In the genomic region with DNA sequence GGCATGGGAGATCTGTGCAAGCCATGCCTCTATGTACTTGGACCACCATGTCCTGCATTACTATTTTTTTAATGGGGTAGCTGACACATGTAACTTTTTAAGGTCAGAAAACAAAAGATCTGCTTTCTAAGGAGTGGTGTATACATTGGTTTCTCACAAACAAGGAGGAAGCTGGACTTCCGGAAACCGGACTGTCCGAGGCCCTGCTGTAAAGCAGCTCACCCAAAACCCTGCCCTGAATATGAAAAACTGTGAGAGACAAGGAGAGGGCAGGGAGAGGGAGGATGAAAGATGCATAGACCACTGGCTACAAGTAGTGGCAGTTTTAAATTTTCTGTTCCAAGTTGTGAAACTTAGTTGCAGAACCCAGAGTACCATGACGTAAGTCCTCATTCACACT, we compare ENCODE assay signal across 29 mouse cellular contexts. TPM values are rescaled to one million over a fixed set of nuclear protein-coding genes. Genes with fewer than 3 reads are reported as not detected.
DNase-seq lines count a peak whose midpoint lies in the region; ATAC-seq and TF ChIP-seq lines count a peak whose summit lies in the region.
"Had no signal": no experiment of that assay in that cellular context is flagged by ENCODE, and none has a peak within 500 bp of the region (broad histone marks: within the 10 kb centered on the region; RNA-seq: fewer than 3 reads in every experiment).

No protein-coding gene starts in this region.

- H3K9ac ChIP-seq in CH12.LX (ENCODE audit: insufficient read depth, low read depth): peak overlapping the region; percentile 97
- no peak overlapping the region for H3K9ac ChIP-seq in lung, postnatal 0 days (replicated peaks; ENCODE audit: low read depth)
- H3K9ac ChIP-seq: embryonic facial prominence, embryonic 13.5 days; forebrain, embryonic 13.5 days; heart, embryonic 13.5 days; hindbrain, embryonic 12.5 days; hindbrain, embryonic 15.5 days had no signal

- TF ChIP-seq CTCF in C2C12 (IDR thresholded peaks at IDR 0.05; ENCODE audit: control insufficient read depth, insufficient read depth, insufficient read length) (no peak), CH12.LX (conservative IDR thresholded peaks at IDR 0.05 in 1 of 2, IDR thresholded peaks at IDR 0.05 in 1 of 2; ENCODE audit: low read depth in 2 of 2, low read length in 2 of 2) (no peak)
- no peak for TF ChIP-seq CTCF in bone marrow macrophage, adult 2 months (IDR thresholded peaks at IDR 0.05; ENCODE audit: low read depth, low read length)
- no peak for TF ChIP-seq CTCF in lung, postnatal 0 days (IDR thresholded peaks at IDR 0.05)

- dilution Hi-C loops in CH12.LX (cut with MboI; ENCODE audit: extremely low pct_ligation_motif_present, extremely low pct_unique_long_range_greater_than_20kb, low sequenced_read_pairs): no loop called here

- H3K79me2 ChIP-seq in C2C12 (ENCODE audit: control insufficient read depth, insufficient read depth) (peaks cover 64% of the 10 kb centered on the region), CH12.LX (replicated peaks; ENCODE audit: control insufficient read depth, extremely low read depth, insufficient read depth, poor library complexity, severe bottlenecking) (peaks cover 94% of the 10 kb centered on the region)

- DNase-seq in CH12.LX (ENCODE audit: extremely low read depth): no peak
- no peak for DNase-seq in lung, postnatal 0 days (ENCODE audit: low spot score)
- no peak for DNase-seq in embryo, embryonic 10 days (ENCODE audit: low spot score)
- no peak for DNase-seq in lung, postnatal 4 days
- DNase-seq: adrenal gland, adult 8-10 months; adrenal gland, postnatal 25 days; cerebellum, adult 18-20 months; cerebellum, adult 9-10 months; cerebellum, postnatal 14 days; embryo, embryonic 11 days; gastrocnemius, adult 2 months; gastrocnemius, postnatal 14 days; heart, adult 18-20 months; heart, postnatal 14 days; kidney, adult 11 months had no signal

- peak; percentile 70 for TF ChIP-seq EP300 in CH12.LX (IDR thresholded peaks at IDR 0.05; ENCODE audit: low read length)
- no peak for TF ChIP-seq EP300 in lung, postnatal 0 days (IDR thresholded peaks at IDR 0.05)

- H3K27ac ChIP-seq in CH12.LX (ENCODE audit: insufficient read depth, low read depth): peak overlapping the region; percentile 97
- H3K27ac ChIP-seq in bone marrow macrophage, adult 2 months (ENCODE audit: insufficient read depth, low read depth, low read length): no peak overlapping the region
- no peak overlapping the region for H3K27ac ChIP-seq in lung, postnatal 0 days (ENCODE audit: low read length)
- H3K27ac ChIP-seq: embryonic facial prominence, embryonic 10.5 days; embryonic facial prominence, embryonic 13.5 days; forebrain, embryonic 10.5 days; forebrain, embryonic 13.5 days; gastrocnemius, adult 2 months; heart, embryonic 10.5 days; heart, embryonic 13.5 days; hindbrain, embryonic 12.5 days; hindbrain, embryonic 15.5 days had no signal

- H3K27me3 ChIP-seq in C2C12 (ENCODE audit: control insufficient read depth, insufficient read depth, insufficient read length) (no peaks in the 10 kb centered on the region), CH12.LX (replicated peaks) (no peaks in the 10 kb centered on the region)
- no peaks in the 10 kb centered on the region for H3K27me3 ChIP-seq in lung, postnatal 0 days (replicated peaks; ENCODE audit: insufficient read depth, low read length)
- H3K27me3 ChIP-seq: embryonic facial prominence, embryonic 13.5 days; forebrain, embryonic 13.5 days; hindbrain, embryonic 12.5 days; hindbrain, embryonic 15.5 days had no signal

- peak overlapping the region; percentile 67; the same call in 1 of the 2 replicates for H3K4me2 ChIP-seq in CH12.LX (ENCODE audit: insufficient read depth, low read depth, poor library complexity, severe bottlenecking)
- no peak overlapping the region for H3K4me2 ChIP-seq in lung, postnatal 0 days (replicated peaks; ENCODE audit: low read depth, low read length)
- H3K4me2 ChIP-seq: embryonic facial prominence, embryonic 13.5 days; forebrain, embryonic 13.5 days; heart, embryonic 13.5 days; hindbrain, embryonic 12.5 days; hindbrain, embryonic 15.5 days had no signal

- H3K4me3 ChIP-seq in C2C12 (ENCODE audit: insufficient read depth, poor library complexity, severe bottlenecking) (peak overlapping the region; percentile 41), CH12.LX (replicated peaks in 1 of 3; ENCODE audit: low read depth in 2 of 3, low read length in 2 of 3, poor library complexity in 1 of 3) (peak overlapping the region; percentile 57 to 98 (median 83))
- peak overlapping the region; percentile 13; the same call in 1 of the 2 replicates for H3K4me3 ChIP-seq in bone marrow macrophage, adult 2 months (ENCODE audit: insufficient read depth, low read length)
- H3K4me3 ChIP-seq in lung, postnatal 0 days (ENCODE audit: low read depth, low read length): no peak overlapping the region
- H3K4me3 ChIP-seq: embryonic facial prominence, embryonic 10.5 days; embryonic facial prominence, embryonic 13.5 days; forebrain, embryonic 10.5 days; forebrain, embryonic 13.5 days; gastrocnemius, adult 2 months; heart, embryonic 10.5 days; heart, embryonic 13.5 days; hindbrain, embryonic 12.5 days; hindbrain, embryonic 15.5 days had no signal

- H3ac ChIP-seq in C2C12 (ENCODE audit: control insufficient read depth, insufficient read length, low read depth): peak overlapping the region; percentile 54

- H3K4me1 ChIP-seq in CH12.LX (ENCODE audit: control insufficient read depth in 1 of 2, insufficient read depth in 2 of 2): peaks cover 2 to 31% of the 10 kb centered on the region in 2 experiments; a peak in 3 of 4 replicates
- peaks cover 35% of the 10 kb centered on the region for H3K4me1 ChIP-seq in bone marrow macrophage, adult 2 months (ENCODE audit: control insufficient read depth, insufficient read depth, low read length)
- no peaks in the 10 kb centered on the region for H3K4me1 ChIP-seq in lung, postnatal 0 days (ENCODE audit: insufficient read depth, low read depth, low read length)
- H3K4me1 ChIP-seq: embryonic facial prominence, embryonic 13.5 days; forebrain, embryonic 10.5 days; forebrain, embryonic 13.5 days; heart, embryonic 10.5 days; heart, embryonic 13.5 days; hindbrain, embryonic 12.5 days; hindbrain, embryonic 15.5 days had no signal

- 73% methylated on average over 4 of the region's 4 CpGs for WGBS in lung, postnatal 0 days

- H3K36me3 ChIP-seq in C2C12 (ENCODE audit: control insufficient read depth, insufficient read depth) (peaks cover 6% of the 10 kb centered on the region), CH12.LX (replicated peaks in 1 of 2; ENCODE audit: control insufficient read depth in 1 of 2, insufficient read depth in 1 of 2, low read length in 1 of 2) (peaks cover 13 to 35% of the 10 kb centered on the region in 2 experiments)
- H3K36me3 ChIP-seq in lung, postnatal 0 days (ENCODE audit: insufficient read depth, low read length): no peaks in the 10 kb centered on the region
- H3K36me3 ChIP-seq: embryonic facial prominence, embryonic 10.5 days; embryonic facial prominence, embryonic 13.5 days; forebrain, embryonic 10.5 days; heart, embryonic 10.5 days; heart, embryonic 13.5 days; hindbrain, embryonic 12.5 days; hindbrain, embryonic 15.5 days had no signal

- no peak for TF ChIP-seq RAD21 in CH12.LX (IDR thresholded peaks at IDR 0.05; ENCODE audit: low read depth, low read length)

- H3K9me3 ChIP-seq in CH12.LX (replicated peaks; ENCODE audit: low read length): no peaks in the 10 kb centered on the region
- H3K9me3 ChIP-seq in lung, postnatal 0 days (ENCODE audit: low read length): no peaks in the 10 kb centered on the region
- H3K9me3 ChIP-seq: embryonic facial prominence, embryonic 10.5 days; embryonic facial prominence, embryonic 13.5 days; forebrain, embryonic 10.5 days; forebrain, embryonic 13.5 days; heart, embryonic 10.5 days; heart, embryonic 13.5 days; hindbrain, embryonic 12.5 days; hindbrain, embryonic 15.5 days had no signal

- no peak for ATAC-seq in lung, postnatal 0 days
- ATAC-seq: activated CD4-positive, CD25-positive, alpha-beta regulatory T cell, adult 4 months; forebrain, embryonic 13.5 days; forebrain, embryonic 16.5 days had no signal

- H3K79me3 ChIP-seq in C2C12 (ENCODE audit: low read depth): peaks cover 51% of the 10 kb centered on the region

- peak; percentile 43; the same call in 1 of the 2 replicates for TF ChIP-seq POLR2A in CH12.LX (IDR thresholded peaks at IDR 0.05; ENCODE audit: low read depth, low read length)
- no peak for TF ChIP-seq POLR2A in bone marrow macrophage, adult 2 months (IDR thresholded peaks at IDR 0.05; ENCODE audit: borderline replicate concordance, low read depth, low read length)

- in situ Hi-C loops in CH12.LX (cut with MboI; ENCODE audit: low pct_ligation_motif_present, low pct_unique_long_range_greater_than_20kb, low sequenced_read_pairs): loop anchor here (5.0 kb wide), 1 partner anchor 113 kb away; the partner anchor contains the start of genes Cox17 and Gm21987

TF ChIP-seq in C2C12, 6 proteins besides CTCF, POLR2A, EP300 and RAD21 (continues in another document):
- no peak for TF ChIP-seq FOSL1 (IDR thresholded peaks at IDR 0.05; ENCODE audit: insufficient read depth, low read length, poor library complexity, severe bottlenecking)
- TF ChIP-seq USF1 (IDR thresholded peaks at IDR 0.05; ENCODE audit: low read depth): no peak

TF ChIP-seq in CH12.LX, 34 proteins besides CTCF, POLR2A, EP300 and RAD21 (continues in another document):
- TF ChIP-seq E2F4 (IDR thresholded peaks at IDR 0.05; ENCODE audit: insufficient replicate concordance, low read depth, low read length): no peak

RNA-seq across cellular contexts. Expression of gene Cd80, which starts 4.6 kb away (rescaled TPM):
- polyA plus RNA-seq in C2C12 (2012; fragmentation: generic; extraction: Trizol): 8.7 TPM
- 43.6 and 46.2 TPM in 2 replicates for total RNA-seq in CH12.LX (2012; rRNA removed)
- 54.3 and 57.8 TPM in 2 replicates for total RNA-seq in CH12.LX (2014; rRNA removed)
- polyA plus RNA-seq in CH12.LX (2012; ENCODE audit: insufficient read length, low read depth): 37.0 and 39.5 TPM in 2 replicates
- 7.7 and 8.9 TPM in 2 replicates for polyA plus RNA-seq in bone marrow macrophage, adult 2 months (2012; ENCODE audit: insufficient read depth, insufficient read length, missing spikeins)
- 0.14 and 0.25 TPM in 2 replicates for polyA plus RNA-seq in lung, postnatal 0 days (2015; fragmentation: Nextera tagmentation; extraction: Ambion mirVana)
- total RNA-seq: hematopoietic stem cell, adult 5-6 weeks had no signal

RNA-seq across cellular contexts. Expression of gene Adprh, which starts 7.5 kb away (rescaled TPM):
- 52.2 TPM for polyA plus RNA-seq in C2C12 (2012; fragmentation: generic; extraction: Trizol)
- total RNA-seq in CH12.LX (2012; rRNA removed): 47.3 and 67.7 TPM in 2 replicates
- total RNA-seq in CH12.LX (2014; rRNA removed): 44.9 and 45.3 TPM in 2 replicates
- polyA plus RNA-seq in CH12.LX (2012; ENCODE audit: insufficient read length, low read depth): 82.9 and 93.2 TPM in 2 replicates
- polyA plus RNA-seq in bone marrow macrophage, adult 2 months (2012; ENCODE audit: insufficient read depth, insufficient read length, missing spikeins): 32.8 and 38.1 TPM in 2 replicates
- polyA plus RNA-seq in lung, postnatal 0 days (2015; fragmentation: Nextera tagmentation; extraction: Ambion mirVana): 54.9 and 59.9 TPM in 2 replicates

RNA-seq across cellular contexts. Expression of gene Pla1a, which starts 27.0 kb away (rescaled TPM):
- 3.0 TPM for polyA plus RNA-seq in C2C12 (2012; fragmentation: generic; extraction: Trizol)
- 20.6 and 27.9 TPM in 2 replicates for total RNA-seq in CH12.LX (2012; rRNA removed)
- 12.3 and 14.3 TPM in 2 replicates for total RNA-seq in CH12.LX (2014; rRNA removed)
- 9.3 and 11.0 TPM in 2 replicates for polyA plus RNA-seq in CH12.LX (2012; ENCODE audit: insufficient read length, low read depth)
- not detected in 2 replicates for polyA plus RNA-seq in bone marrow macrophage, adult 2 months (2012; ENCODE audit: insufficient read depth, insufficient read length, missing spikeins)
- polyA plus RNA-seq in lung, postnatal 0 days (2015; fragmentation: Nextera tagmentation; extraction: Ambion mirVana): 1.2 and 1.6 TPM in 2 replicates
- total RNA-seq: common myeloid progenitor, adult 5-6 weeks; hematopoietic stem cell, adult 5-6 weeks had no signal
- polyA plus RNA-seq: activated CD4-positive, CD25-positive, alpha-beta regulatory T cell, adult 4 months; embryonic facial prominence, embryonic 10.5 days; forebrain, embryonic 10.5 days had no signal
